Mouse (Mus musculus): ENCODE measurements at regions not wholly inside any gene's neighbourhood (a gene's known extent, or its start where the extent isn't known, plus 50 kb on each side); places are given as distances from the start of the nearest gene placed in this dataset.
A peak's percentile ranks its signal among the peaks of the same experiment; 100 is the strongest.

- DNase-seq (ENCODE audit: low spot score): no peak
These were observed 136.1 kb upstream of the Hmga2 start for GRCm38 (mm10) chr10:120612351-120612750.

- no peak for DNase-seq (ENCODE audit: low spot score)
These were observed 133.8 kb upstream of the Hmga2 start for GRCm38 (mm10) chr10:120610076-120610475.

GRCm38 (mm10) chr10:120604506-120604905 lies 128.2 kb upstream of the Hmga2 start:
- DNase-seq (ENCODE audit: low spot score): no peak

DNA sequence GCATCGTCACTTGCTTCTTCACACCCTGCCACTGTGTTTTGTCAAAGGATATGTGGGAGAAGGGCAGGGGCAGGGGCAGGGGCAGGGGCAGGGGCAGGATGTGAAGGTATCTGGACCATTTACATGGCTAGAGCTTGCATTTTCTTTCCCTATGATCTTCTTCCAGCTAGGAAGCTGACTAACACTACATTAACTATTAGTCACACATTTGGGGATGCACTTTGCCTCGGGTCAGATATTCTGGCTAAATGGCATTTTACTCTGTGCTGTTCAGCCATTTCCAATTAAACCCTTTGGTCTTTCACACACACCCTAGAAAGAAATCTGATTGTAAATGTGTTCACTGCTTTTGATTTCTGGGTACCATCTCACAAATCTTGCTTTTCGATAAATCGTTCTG lies 126.9 kb upstream of the Hmga2 start:
- DNase-seq (ENCODE audit: low spot score): no peak

DNA sequence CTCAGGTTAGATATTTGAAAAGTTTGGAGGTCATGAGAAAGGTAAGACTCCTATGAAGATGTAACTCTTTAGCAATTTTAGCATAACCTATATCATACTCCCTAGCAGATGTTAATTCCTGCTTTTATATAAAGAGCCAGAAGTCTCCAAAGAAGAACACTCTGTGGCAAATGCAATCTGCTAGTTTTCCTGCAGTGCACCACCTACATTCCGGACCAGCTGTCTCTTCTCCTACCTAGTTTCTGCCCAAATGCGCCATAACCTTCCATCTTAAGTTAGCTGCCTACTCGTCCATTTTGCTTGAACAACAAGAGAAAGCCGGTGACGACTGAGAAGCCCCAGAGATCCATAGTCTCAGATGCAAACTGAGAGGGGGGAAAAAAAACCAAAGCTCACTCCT lies 124.5 kb upstream of the Hmga2 start:
- no peak for DNase-seq (ENCODE audit: low spot score)

- no peak for DNase-seq (ENCODE audit: low spot score)
These were observed 123.3 kb upstream of the Hmga2 start for GRCm38 (mm10) chr10:120599551-120599950.

- no peak for DNase-seq (ENCODE audit: low spot score)
These were observed 121.1 kb upstream of the Hmga2 start for GRCm38 (mm10) chr10:120597320-120597887.

- no peak for DNase-seq (ENCODE audit: low spot score)
These were observed 118.9 kb upstream of the Hmga2 start for GRCm38 (mm10) chr10:120595145-120595544.

GRCm38 (mm10) chr10:120593876-120594275 lies 117.6 kb upstream of the Hmga2 start:
- DNase-seq (ENCODE audit: low spot score): no peak

- peak; percentile 29 for DNase-seq (ENCODE audit: low spot score)
These were observed 113.4 kb upstream of the Hmga2 start for GRCm38 (mm10) chr10:120589659-120590058.

- no peak for DNase-seq (ENCODE audit: low spot score)
These were observed 111.8 kb upstream of the Hmga2 start for GRCm38 (mm10) chr10:120587854-120588633.

GRCm38 (mm10) chr10:120587179-120587578 lies 110.9 kb upstream of the Hmga2 start:
- peak; percentile 53 for DNase-seq (ENCODE audit: low spot score)

GRCm38 (mm10) chr10:120582497-120582896 lies 106.2 kb upstream of the Hmga2 start:
- peak; percentile 77 for DNase-seq (ENCODE audit: low spot score)

DNA sequence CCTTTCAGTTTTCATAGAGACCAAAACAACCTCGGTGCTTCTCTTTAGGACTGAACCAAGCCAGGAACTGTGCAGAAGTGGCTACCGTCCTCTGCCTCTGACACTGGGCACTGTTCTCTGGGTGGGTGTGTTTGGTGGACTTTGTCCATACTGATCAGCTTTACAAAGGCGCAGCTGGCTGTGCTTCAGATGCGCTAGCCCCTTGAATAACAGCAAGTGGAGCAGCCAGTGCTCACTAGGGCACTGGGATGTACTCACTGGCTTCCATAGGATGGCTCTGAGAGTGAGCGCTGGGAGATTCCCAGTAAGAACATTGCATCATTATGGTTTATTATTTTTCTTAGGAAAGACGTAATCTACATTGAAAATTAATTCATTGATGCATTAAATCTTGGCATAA lies 105.3 kb upstream of the Hmga2 start:
- DNase-seq (ENCODE audit: low spot score): no peak

- no peak for DNase-seq (ENCODE audit: low spot score)
These were observed 100.6 kb upstream of the Hmga2 start for GRCm38 (mm10) chr10:120576886-120577285.

GRCm38 (mm10) chr10:120576148-120576547 lies 99.9 kb upstream of the Hmga2 start:
- DNase-seq (ENCODE audit: low spot score): no peak

GRCm38 (mm10) chr10:120571340-120571739 lies 95.1 kb upstream of the Hmga2 start:
- DNase-seq (ENCODE audit: low spot score): no peak

- DNase-seq (ENCODE audit: low spot score): no peak
These were observed 89.7 kb upstream of the Hmga2 start for GRCm38 (mm10) chr10:120565992-120566391.

DNA sequence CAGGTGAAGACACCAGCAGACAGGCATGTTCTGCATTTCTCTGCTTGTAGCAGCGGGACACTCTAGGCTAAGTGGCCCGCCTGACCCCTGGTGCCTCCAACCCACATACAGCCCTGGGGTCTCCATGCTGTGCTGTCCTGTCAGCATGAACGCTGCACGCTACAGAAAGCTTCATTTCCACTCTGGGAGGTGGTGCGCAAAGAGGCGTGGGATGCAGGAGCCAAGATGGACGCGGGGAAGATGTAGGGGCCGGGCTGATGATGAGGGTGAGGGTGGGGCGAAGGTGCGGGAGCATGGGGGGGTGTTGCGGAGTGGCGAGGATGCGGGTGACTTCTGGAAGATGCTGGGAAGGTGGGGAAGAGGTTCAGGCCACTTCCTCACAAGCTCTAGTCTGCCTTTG lies 88.6 kb upstream of the Hmga2 start:
- DNase-seq (ENCODE audit: low spot score): no peak

DNA sequence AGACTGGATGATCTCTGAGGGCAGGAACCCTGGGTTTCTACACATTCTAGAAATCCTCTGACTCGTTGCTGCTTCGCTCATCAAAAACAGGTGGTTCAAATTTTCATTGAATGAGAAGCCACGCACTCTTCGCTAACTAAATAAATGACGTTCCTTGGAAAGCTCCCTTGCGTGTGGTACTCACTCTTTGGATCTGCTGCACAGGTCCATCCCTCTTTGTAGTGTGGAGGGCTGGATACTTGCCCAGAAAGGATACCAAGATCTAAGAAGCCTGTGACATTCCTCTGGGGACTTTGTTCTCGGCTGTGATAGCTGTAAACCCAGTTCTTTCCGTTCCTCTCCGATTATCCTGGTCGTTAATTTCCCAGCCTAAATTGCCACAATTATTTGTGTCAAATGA lies 87.7 kb upstream of the Hmga2 start:
- no peak for DNase-seq (ENCODE audit: low spot score)

DNA sequence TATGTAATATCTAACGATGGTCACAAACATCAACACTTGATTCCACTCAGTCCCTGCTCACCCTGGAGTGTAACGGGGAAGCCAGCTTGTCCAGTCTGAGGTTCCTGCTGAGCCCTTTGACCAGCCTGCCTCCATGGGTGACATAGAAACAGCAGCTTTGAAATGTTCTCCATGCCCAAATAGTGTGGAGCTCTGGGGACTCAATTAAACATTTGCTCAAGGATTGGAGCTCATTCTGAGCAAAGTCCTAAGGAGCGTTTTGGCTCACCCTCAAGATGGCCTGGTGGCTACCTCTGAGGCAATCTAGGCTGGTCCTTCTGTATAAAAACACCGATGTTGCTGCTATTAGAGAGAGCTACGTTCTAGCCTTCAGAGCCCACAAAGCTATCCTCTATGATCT lies 85.6 kb upstream of the Hmga2 start:
- no peak for DNase-seq (ENCODE audit: low spot score)

GRCm38 (mm10) chr10:120557850-120558447 lies 81.7 kb upstream of the Hmga2 start:
- no peak for DNase-seq (ENCODE audit: low spot score)

GRCm38 (mm10) chr10:120556116-120556515 lies 79.8 kb upstream of the Hmga2 start:
- DNase-seq (ENCODE audit: low spot score): no peak

DNA sequence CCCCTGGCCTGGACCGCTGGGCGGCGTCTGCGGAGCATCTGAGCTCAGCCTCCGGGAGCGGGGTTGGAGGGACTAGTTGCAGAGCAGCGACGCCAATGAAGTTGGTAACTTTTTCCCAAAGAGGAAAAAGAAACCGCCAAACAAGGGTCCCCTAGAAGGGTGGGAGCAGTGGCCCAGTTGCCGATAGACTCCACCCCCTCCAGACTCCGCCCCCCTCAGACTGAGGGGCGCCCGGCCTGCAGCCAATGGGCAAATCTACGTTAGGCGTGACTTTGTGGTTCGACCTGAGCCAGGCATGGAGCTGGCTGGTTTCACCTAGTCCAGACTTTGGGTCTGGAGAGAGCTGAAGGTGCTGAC lies 76.8 kb upstream of the Hmga2 start:
- DNase-seq (ENCODE audit: low spot score): no peak

Measured in adipocyte (in vitro differentiated cells).